Mouse (Mus musculus) forebrain, embryonic 15.5 days (tissue): Measurements from ENCODE around the gene Myh4. TPM values are rescaled to one million over a fixed set of nuclear protein-coding genes. Genes with fewer than 3 reads are reported as not detected.

Source experiments
- ATAC-seq: fragments of 200-750 bp; cut with Nextera tagmentation; replicated peaks from 2 replicates; pipeline ENCODE4 v1.8.0; 2017; ENCODE audit warnings: mild to moderate bottlenecking, moderate TSS enrichment, moderate library complexity
- H3K27ac ChIP-seq: fragments of 300-500 bp; sonication (generic); replicated peaks from 2 replicates; pipeline ENCODE4 v1.5.1; 2015; ENCODE audit warnings: mild to moderate bottlenecking, inconsistent platforms
- H3K27me3 ChIP-seq: fragments of 300-500 bp; sonication (generic); 2 replicates; pipeline ENCODE4 v1.6.1; 2015; ENCODE audit warnings: inconsistent platforms
- H3K36me3 ChIP-seq: fragments of 300-500 bp; sonication (generic); 2 replicates; pipeline ENCODE4 v1.6.1; 2015; ENCODE audit warnings: mild to moderate bottlenecking, inconsistent platforms
- H3K4me1 ChIP-seq: fragments of 300-500 bp; sonication (generic); 2 replicates; pipeline ENCODE4 v1.6.1; 2015; ENCODE audit warnings: inconsistent platforms
- H3K4me2 ChIP-seq: fragments of 300-500 bp; sonication (generic); replicated peaks from 2 replicates; pipeline ENCODE4 v1.6.1; 2015; ENCODE audit warnings: mild to moderate bottlenecking, inconsistent platforms
- H3K4me3 ChIP-seq: fragments of 300-500 bp; sonication (generic); 2 replicates; pipeline ENCODE4 v1.5.1; 2015; ENCODE audit warnings: mild to moderate bottlenecking, inconsistent platforms
- H3K9ac ChIP-seq: fragments of 300-500 bp; sonication (generic); replicated peaks from 2 replicates; pipeline ENCODE4 v1.6.1; 2015; ENCODE audit warnings: mild to moderate bottlenecking, inconsistent platforms
- H3K9me3 ChIP-seq: fragments of 300-500 bp; sonication (generic); 2 replicates; pipeline ENCODE4 v1.6.1; 2016; ENCODE audit warnings: inconsistent platforms
- WGBS: fragments of 180-500 bp; shearing (Covaris S2); methylation state at CpG from one replicate; pipeline ENCODE4 v1.1.7; 2015; ENCODE audit warnings: mixed read lengths; 5-methylcytosine and 5-hydroxymethylcytosine counted together
- polyA plus RNA-seq: library from polyadenylated mRNA; unstranded; fragments of >200 nt; fragmentation: Nextera tagmentation; extraction: Ambion mirVana; gene quantifications from 2 replicates; pipeline ENCODE4 v1.2.1, GENCODE M21; 2015

Myh4 gene
- polyA plus RNA-seq, result 0.04 TPM in 1 of 2 replicates, not detected in the other

GRCm38 (mm10) chr11:67237481-67238079, at the start of gene Myh4:
Gene Myh4 (plus strand): TSS chr11:67238029.
- no peak within 1 kb of the TSS for H3K9ac ChIP-seq
- no peak for ATAC-seq
- no peaks in the 10 kb centered on the region for H3K27me3 ChIP-seq
- no peaks in the 10 kb centered on the region for H3K36me3 ChIP-seq
- no peak within 1 kb of the TSS for H3K4me2 ChIP-seq
- 68% methylated on average over 5 of the region's 5 CpGs for WGBS
- H3K27ac ChIP-seq, result no peak within 1 kb of the TSS
- H3K4me1 ChIP-seq, result no peaks in the 10 kb centered on the region
- H3K9me3 ChIP-seq, result no peaks in the 10 kb centered on the region
- no peak within 1 kb of the TSS for H3K4me3 ChIP-seq

- H3K4me1 ChIP-seq, result no peaks in the 10 kb centered on the region
- no peak for ATAC-seq
- H3K4me3 ChIP-seq, result no peak overlapping the region
- H3K4me2 ChIP-seq, result no peak overlapping the region
- no peak overlapping the region for H3K9ac ChIP-seq
- H3K9me3 ChIP-seq, result no peaks in the 10 kb centered on the region
- no peaks in the 10 kb centered on the region for H3K27me3 ChIP-seq
- H3K36me3 ChIP-seq, result no peaks in the 10 kb centered on the region
- WGBS, result 87% methylated on average over 10 of the region's 10 CpGs
- H3K27ac ChIP-seq, result no peak overlapping the region
Observed at GRCm38 (mm10) chr11:67190316-67190715, 47.5 kb upstream of the Myh4 start.

GRCm38 (mm10) chr11:67190814-67191213, 47.0 kb upstream of the Myh4 start:
- ATAC-seq, result no peak
- no peak overlapping the region for H3K27ac ChIP-seq
- no peaks in the 10 kb centered on the region for H3K4me1 ChIP-seq
- no peaks in the 10 kb centered on the region for H3K9me3 ChIP-seq
- H3K27me3 ChIP-seq, result no peaks in the 10 kb centered on the region
- 86% methylated on average over 2 of the region's 2 CpGs for WGBS
- H3K4me3 ChIP-seq, result no peak overlapping the region
- H3K4me2 ChIP-seq, result no peak overlapping the region
- H3K9ac ChIP-seq, result no peak overlapping the region
- no peaks in the 10 kb centered on the region for H3K36me3 ChIP-seq

- 88% methylated on average over 14 of the region's 14 CpGs for WGBS
Observed at GRCm38 (mm10) chr11:67191496-67191895, 46.3 kb upstream of the Myh4 start.

GRCm38 (mm10) chr11:67199321-67199720, 38.5 kb upstream of the Myh4 start:
- Histone ChIP-seq H3K9ac (no peak overlapping the region), H3K36me3 (no peaks in the 10 kb centered on the region), H3K27ac (no peak overlapping the region), H3K4me2 (no peak overlapping the region), H3K4me1 (peaks cover 6% of the 10 kb centered on the region; the same call in 1 of the 2 replicates), H3K4me3 (no peak overlapping the region), H3K9me3 (no peaks in the 10 kb centered on the region), H3K27me3 (no peaks in the 10 kb centered on the region)
- no peak for ATAC-seq
- whole genome bisulfite sequencing, result 40% methylated on average over 1 of the region's 1 CpGs

More at GRCm38 (mm10) chr11:67191496-67191895, 46.3 kb upstream of the Myh4 start:
- no peak for ATAC-seq
- Histone ChIP-seq H3K9me3 (no peaks in the 10 kb centered on the region), H3K27me3 (no peaks in the 10 kb centered on the region), H3K4me1 (no peaks in the 10 kb centered on the region), H3K27ac (no peak overlapping the region), H3K4me3 (no peak overlapping the region), H3K9ac (no peak overlapping the region), H3K36me3 (no peaks in the 10 kb centered on the region), H3K4me2 (no peak overlapping the region)

GRCm38 (mm10) chr11:67199752-67200151, 38.1 kb upstream of the Myh4 start, which contains the start of gene Myh1:
Gene Myh1 (plus strand): TSS chr11:67200052.
- Histone ChIP-seq H3K4me1 (peaks cover 6% of the 10 kb centered on the region; the same call in 1 of the 2 replicates), H3K4me2 (no peak within 1 kb of the TSS), H3K4me3 (no peak within 1 kb of the TSS), H3K27me3 (no peaks in the 10 kb centered on the region), H3K9ac (no peak within 1 kb of the TSS), H3K36me3 (no peaks in the 10 kb centered on the region), H3K27ac (no peak within 1 kb of the TSS), H3K9me3 (no peaks in the 10 kb centered on the region)
- WGBS, result 72% methylated on average over 4 of the region's 4 CpGs
- ATAC-seq, result no peak

GRCm38 (mm10) chr11:67204766-67205165, 33.1 kb upstream of the Myh4 start:
- no peaks in the 10 kb centered on the region for H3K36me3 ChIP-seq
- H3K4me3 ChIP-seq, result no peak overlapping the region
- no peaks in the 10 kb centered on the region for H3K27me3 ChIP-seq
- no peaks in the 10 kb centered on the region for H3K9me3 ChIP-seq
- WGBS, result 65% methylated on average over 3 of the region's 3 CpGs
- no peak overlapping the region for H3K4me2 ChIP-seq
- ATAC-seq, result no peak
- no peak overlapping the region for H3K27ac ChIP-seq
- no peak overlapping the region for H3K9ac ChIP-seq
- peaks cover 6% of the 10 kb centered on the region; the same call in 1 of the 2 replicates for H3K4me1 ChIP-seq

GRCm38 (mm10) chr11:67221803-67222202, 16.0 kb upstream of the Myh4 start:
- no peaks in the 10 kb centered on the region for H3K36me3 ChIP-seq
- H3K4me3 ChIP-seq, result no peak overlapping the region
- H3K9ac ChIP-seq, result no peak overlapping the region
- no peak overlapping the region for H3K4me2 ChIP-seq
- H3K4me1 ChIP-seq, result no peaks in the 10 kb centered on the region
- WGBS, result 94% methylated on average over 8 of the region's 8 CpGs
- H3K9me3 ChIP-seq, result no peaks in the 10 kb centered on the region
- ATAC-seq, result no peak
- H3K27me3 ChIP-seq, result no peaks in the 10 kb centered on the region
- no peak overlapping the region for H3K27ac ChIP-seq

- H3K4me2 ChIP-seq, result no peak overlapping the region
- H3K9ac ChIP-seq, result no peak overlapping the region
- no peaks in the 10 kb centered on the region for H3K27me3 ChIP-seq
- WGBS, result 81% methylated on average over 3 of the region's 3 CpGs
- H3K36me3 ChIP-seq, result no peaks in the 10 kb centered on the region
- no peak overlapping the region for H3K4me3 ChIP-seq
- H3K4me1 ChIP-seq, result no peaks in the 10 kb centered on the region
- ATAC-seq, result no peak
- H3K9me3 ChIP-seq, result no peaks in the 10 kb centered on the region
- no peak overlapping the region for H3K27ac ChIP-seq
Observed at GRCm38 (mm10) chr11:67224466-67224865, 13.4 kb upstream of the Myh4 start.

GRCm38 (mm10) chr11:67228731-67229130, 9.1 kb upstream of the Myh4 start:
- WGBS, result 73% methylated on average over 3 of the region's 3 CpGs
- Histone ChIP-seq H3K36me3 (no peaks in the 10 kb centered on the region), H3K9me3 (no peaks in the 10 kb centered on the region), H3K4me2 (no peak overlapping the region), H3K27ac (no peak overlapping the region), H3K4me1 (no peaks in the 10 kb centered on the region), H3K9ac (no peak overlapping the region), H3K4me3 (no peak overlapping the region), H3K27me3 (no peaks in the 10 kb centered on the region)
- no peak for ATAC-seq

GRCm38 (mm10) chr11:67229166-67229565, 8.7 kb upstream of the Myh4 start:
- no peak for ATAC-seq
- H3K4me2 ChIP-seq, result no peak overlapping the region
- WGBS, result 81% methylated on average over 5 of the region's 5 CpGs

GRCm38 (mm10) chr11:67229946-67230345, 7.9 kb upstream of the Myh4 start:
- no peaks in the 10 kb centered on the region for H3K4me1 ChIP-seq
- 90% methylated on average over 2 of the region's 2 CpGs for WGBS

More at GRCm38 (mm10) chr11:67229166-67229565, 8.7 kb upstream of the Myh4 start:
- Histone ChIP-seq H3K36me3 (no peaks in the 10 kb centered on the region), H3K9ac (no peak overlapping the region), H3K27me3 (no peaks in the 10 kb centered on the region), H3K9me3 (no peaks in the 10 kb centered on the region), H3K4me1 (no peaks in the 10 kb centered on the region), H3K27ac (no peak overlapping the region), H3K4me3 (no peak overlapping the region)

More at GRCm38 (mm10) chr11:67229946-67230345, 7.9 kb upstream of the Myh4 start:
- Histone ChIP-seq H3K4me2 (no peak overlapping the region), H3K9me3 (no peaks in the 10 kb centered on the region), H3K4me3 (no peak overlapping the region), H3K36me3 (no peaks in the 10 kb centered on the region), H3K27me3 (no peaks in the 10 kb centered on the region), H3K27ac (no peak overlapping the region), H3K9ac (no peak overlapping the region)
- no peak for ATAC-seq
